Mouse (Mus musculus) stomach, postnatal 0 days (tissue): ENCODE data around the gene Hapln4. TPM values are rescaled to one million over a fixed set of nuclear protein-coding genes. Genes with fewer than 3 reads are reported as not detected.

Experiments
- ATAC-seq: fragments of 200-750 bp; cut with Nextera tagmentation; 2 replicates; pipeline ENCODE4 v1.8.0; 2017; ENCODE audit not compliant: low FRiP score, low TSS enrichment
- DNase-seq: peaks from one replicate; pipeline ENCODE4 v3.0.0-alpha.2; 2016; ENCODE audit warnings: low spot score
- H3K27ac ChIP-seq: fragments of 300-500 bp; sonication (generic); replicated peaks from 2 replicates; pipeline ENCODE4 v1.5.1; 2014; ENCODE audit warnings: mild to moderate bottlenecking, control low read depth
- H3K27me3 ChIP-seq: fragments of 300-500 bp; sonication (generic); 2 replicates; pipeline ENCODE4 v1.6.1; 2014; ENCODE audit warnings: low read length; ENCODE audit not compliant: control insufficient read depth, insufficient read depth
- H3K36me3 ChIP-seq: fragments of 300-500 bp; sonication (generic); 2 replicates; pipeline ENCODE4 v1.6.1; 2014; ENCODE audit warnings: low read length, mixed read lengths; ENCODE audit not compliant: control insufficient read depth, insufficient read depth
- H3K4me1 ChIP-seq: fragments of 300-500 bp; sonication (generic); replicated peaks from 2 replicates; pipeline ENCODE4 v1.6.1; 2014; ENCODE audit warnings: antibody characterized with exemption; ENCODE audit not compliant: control insufficient read depth, insufficient read depth
- H3K4me2 ChIP-seq: fragments of 300-500 bp; sonication (generic); replicated peaks from 2 replicates; pipeline ENCODE4 v1.6.1; 2014; ENCODE audit warnings: low read depth, mild to moderate bottlenecking, control low read depth, moderate library complexity
- H3K4me3 ChIP-seq: fragments of 300-500 bp; sonication (generic); 2 replicates; pipeline ENCODE4 v1.5.1; 2014; ENCODE audit warnings: low read depth, low read length, control low read depth
- H3K9ac ChIP-seq: fragments of 300-500 bp; sonication (generic); 2 replicates; pipeline ENCODE4 v1.6.1; 2014; ENCODE audit warnings: mild to moderate bottlenecking, low read length, control low read depth, mixed read lengths
- H3K9me3 ChIP-seq: fragments of 300-500 bp; sonication (generic); 2 replicates; pipeline ENCODE4 v1.6.1; 2016; ENCODE audit warnings: low read length; ENCODE audit not compliant: control insufficient read depth
- CTCF ChIP-seq: IDR thresholded peaks from 2 replicates; pipeline ENCODE4 v1.5.1; 2016; ENCODE audit warnings: antibody characterized with exemption, low read depth, mild to moderate bottlenecking, moderate library complexity
- EP300 ChIP-seq: optimal IDR thresholded peaks from 2 replicates; pipeline ENCODE3; 2016; ENCODE audit warnings: antibody characterized with exemption
- WGBS: fragments of 180-500 bp; shearing (Covaris S2); extraction: QIAGEN DNeasy Blood & Tissue Kit; methylation state at CpG from one replicate; pipeline ENCODE4 v1.1.7; 2014; 5-methylcytosine and 5-hydroxymethylcytosine counted together
- polyA plus RNA-seq: library from polyadenylated mRNA; unstranded; fragments of >200 nt; fragmentation: Nextera tagmentation; extraction: Ambion mirVana; gene quantifications from 2 replicates; pipeline ENCODE4 v1.2.1, GENCODE M21; 2015

The Hapln4 gene
- polyA plus RNA-seq, 1 experiment from 2014 or later: 0.02 TPM

GRCm38 (mm10) chr8:70129309-70129952 is 46.2 kb downstream of the Hapln4 start:
- Histone ChIP-seq H3K4me1 (no peaks in the 10 kb centered on the region; the same call in 1 of the 2 replicates), H3K27me3 (no peaks in the 10 kb centered on the region), H3K36me3 (peaks cover 6% of the 10 kb centered on the region), H3K4me2 (no peak overlapping the region), H3K27ac (no peak overlapping the region), H3K9me3 (no peaks in the 10 kb centered on the region), H3K9ac (no peak overlapping the region), H3K4me3 (no peak overlapping the region)
- DNase-seq (peak; percentile 38), ATAC-seq (no peak)
- 54% methylated on average over 9 of the region's 9 CpGs for WGBS
- TF ChIP-seq CTCF (no peak), EP300 (no peak)

DNA sequence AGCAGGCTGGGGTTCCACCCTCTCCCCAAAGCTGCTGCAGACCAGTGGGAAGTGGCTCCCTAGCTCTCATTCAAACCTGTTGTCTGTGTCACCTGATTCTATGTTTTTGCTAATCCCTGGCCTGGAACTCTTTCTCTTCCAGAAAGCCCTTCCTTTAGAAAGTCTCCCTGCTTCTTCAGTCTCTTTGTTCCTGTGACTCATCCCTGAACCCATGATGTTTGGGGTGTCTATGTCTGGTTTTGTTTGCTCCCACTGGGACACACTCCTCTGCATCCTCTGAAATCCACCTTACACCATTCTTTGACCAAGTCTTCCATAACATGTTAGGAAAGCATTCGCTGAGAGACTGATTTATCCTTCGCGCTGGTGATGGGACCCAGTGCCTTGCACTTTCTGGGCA is 46.8 kb downstream of the Hapln4 start:
- H3K27me3 ChIP-seq: no peaks in the 10 kb centered on the region
- TF ChIP-seq CTCF (no peak), EP300 (no peak)
- H3K4me1 ChIP-seq: no peaks in the 10 kb centered on the region; the same call in 1 of the 2 replicates
- DNase-seq (no peak), ATAC-seq (no peak)
- no peak overlapping the region for H3K4me3 ChIP-seq
- H3K27ac ChIP-seq: no peak overlapping the region
- no peaks in the 10 kb centered on the region for H3K9me3 ChIP-seq
- H3K36me3 ChIP-seq: peaks cover 6% of the 10 kb centered on the region
- WGBS: 91% methylated on average over 3 of the region's 3 CpGs
- H3K4me2 ChIP-seq: no peak overlapping the region
- no peak overlapping the region for H3K9ac ChIP-seq

DNA sequence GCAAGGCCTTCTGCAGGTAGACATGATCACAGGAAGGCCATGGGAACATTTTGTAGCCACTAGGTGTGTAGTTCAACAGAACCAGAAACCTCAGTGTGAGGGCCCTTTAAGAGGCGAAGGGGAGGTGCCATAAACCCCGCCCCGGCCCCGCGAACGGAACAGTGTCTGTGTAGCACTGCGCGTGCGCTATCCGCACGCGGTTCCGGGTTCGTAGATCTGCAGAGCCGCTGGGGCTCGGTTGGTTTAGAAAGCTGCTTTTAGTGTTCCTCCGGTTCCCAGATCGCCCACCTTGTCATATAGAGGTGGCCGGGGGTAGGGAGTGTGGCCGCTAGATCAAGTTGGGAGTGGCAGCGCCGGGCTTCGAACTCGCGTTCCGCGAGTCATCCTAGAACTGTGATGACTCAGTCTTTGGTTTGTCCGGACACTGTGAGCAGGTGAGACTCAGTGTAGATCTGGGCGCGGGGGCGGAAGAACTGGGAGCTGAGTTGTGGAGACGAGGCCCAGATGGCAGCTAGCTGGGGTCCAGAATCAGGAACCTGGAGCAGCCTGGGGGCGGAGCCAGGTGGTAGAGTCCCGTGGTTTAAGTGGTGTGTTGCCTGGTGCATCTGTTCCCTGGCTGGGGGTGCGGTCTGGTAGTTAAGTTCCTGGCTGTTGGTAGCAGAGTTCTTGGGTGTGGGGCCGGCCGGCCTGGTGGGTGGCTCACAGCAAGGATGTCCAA is 48.1 kb downstream of the Hapln4 start, which contains the start of gene Nr2c2ap:
Nr2c2ap (plus strand) TSS at position 168 of the 718 bp plus-strand sequence.
- Histone ChIP-seq H3K4me2 (peak within 1 kb of the TSS; percentile 77), H3K4me1 (no peaks in the 10 kb centered on the region; the same call in 1 of the 2 replicates), H3K36me3 (peaks cover 8% of the 10 kb centered on the region), H3K9ac (peak within 1 kb of the TSS; percentile 75), H3K9me3 (no peaks in the 10 kb centered on the region), H3K27ac (no peak within 1 kb of the TSS), H3K27me3 (no peaks in the 10 kb centered on the region), H3K4me3 (peak within 1 kb of the TSS; percentile 62)
- DNase-seq: peak; percentile 92
- under 1% methylated on average over 37 of the region's 37 CpGs for WGBS
- ATAC-seq: peak; percentile 91
- TF ChIP-seq CTCF: 0 out of 2 replicates have a peak, but pooled peaks have one; percentile 17
- TF ChIP-seq EP300: no peak

- Histone ChIP-seq H3K9ac (no peak overlapping the region), H3K4me2 (no peak overlapping the region), H3K36me3 (peaks cover 8% of the 10 kb centered on the region), H3K27ac (no peak overlapping the region), H3K4me1 (peaks cover 2% of the 10 kb centered on the region; the same call in 1 of the 2 replicates), H3K4me3 (no peak overlapping the region), H3K9me3 (no peaks in the 10 kb centered on the region), H3K27me3 (no peaks in the 10 kb centered on the region)
- no peak for TF ChIP-seq EP300
- no peak for TF ChIP-seq CTCF
- no peak for ATAC-seq
- no peak for DNase-seq
- 99% methylated on average over 5 of the region's 5 CpGs for WGBS
Observed at GRCm38 (mm10) chr8:70134086-70134485, 50.8 kb downstream of the Hapln4 start.

DNA sequence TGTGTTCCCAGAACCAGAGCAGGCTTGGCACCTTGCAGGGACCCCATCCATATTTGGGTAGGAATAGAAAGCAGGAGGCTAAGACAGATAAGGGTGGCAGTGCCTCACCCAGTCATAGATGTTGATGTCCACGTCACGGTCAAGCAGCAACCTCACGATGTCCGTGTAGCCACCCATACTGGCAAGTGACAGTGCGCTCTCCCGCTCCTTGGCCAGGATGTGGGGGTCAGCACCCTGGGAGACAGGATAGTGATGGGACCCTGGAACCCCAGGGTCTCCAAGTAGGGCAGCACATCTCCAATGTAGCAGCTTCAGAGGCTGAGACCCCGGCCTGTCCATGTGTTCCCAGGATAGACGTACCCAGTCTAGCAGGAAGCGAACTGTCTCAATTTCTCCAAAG is 51.7 kb downstream of the Hapln4 start:
- ATAC-seq: no peak
- peaks cover 8% of the 10 kb centered on the region for H3K36me3 ChIP-seq
- 91% methylated on average over 9 of the region's 9 CpGs for WGBS
- H3K27ac ChIP-seq: no peak overlapping the region
- DNase-seq: no peak
- H3K4me1 ChIP-seq: peaks cover 2% of the 10 kb centered on the region; the same call in 1 of the 2 replicates
- H3K4me2 ChIP-seq: no peak overlapping the region
- H3K4me3 ChIP-seq: no peak overlapping the region
- H3K9ac ChIP-seq: no peak overlapping the region
- no peaks in the 10 kb centered on the region for H3K27me3 ChIP-seq
- H3K9me3 ChIP-seq: no peaks in the 10 kb centered on the region
- TF ChIP-seq EP300: no peak

DNA sequence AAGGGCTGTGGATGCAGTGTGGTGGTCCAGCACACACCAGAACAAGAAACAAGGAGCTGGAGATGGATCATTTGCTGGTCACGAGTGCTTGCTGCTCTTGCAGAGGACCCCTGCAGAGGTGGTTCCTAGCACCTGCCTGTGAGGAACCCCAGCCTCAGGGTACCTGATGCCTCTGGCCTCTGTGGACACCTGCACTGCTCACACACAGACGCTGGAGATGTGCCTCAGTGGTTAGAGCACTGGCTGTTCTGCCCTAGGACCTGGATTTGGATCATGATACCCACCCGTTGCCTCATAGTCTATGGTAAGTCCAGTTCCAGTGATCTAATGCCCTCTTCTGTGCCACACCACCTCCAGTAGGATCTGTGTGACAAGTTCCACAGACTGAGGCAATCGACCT is 53.3 kb downstream of the Hapln4 start:
- WGBS: 78% methylated on average over 4 of the region's 4 CpGs
- Histone ChIP-seq H3K36me3 (peaks cover 8% of the 10 kb centered on the region), H3K4me3 (no peak overlapping the region), H3K4me1 (peaks cover 2% of the 10 kb centered on the region), H3K27ac (no peak overlapping the region), H3K4me2 (no peak overlapping the region), H3K27me3 (no peaks in the 10 kb centered on the region), H3K9me3 (no peaks in the 10 kb centered on the region), H3K9ac (no peak overlapping the region)
- DNase-seq (no peak), ATAC-seq (no peak)
- TF ChIP-seq CTCF (no peak), EP300 (no peak)
